Mouse (Mus musculus): Measurements from ENCODE around the gene Mpi. TPM values are rescaled to one million over a fixed set of nuclear protein-coding genes. Genes with fewer than 3 reads are reported as not detected.
A peak's percentile ranks its signal among the peaks of the same experiment; 100 is the strongest.

Mpi gene
- 46.1 and 47.5 TPM in 2 replicates for polyA plus RNA-seq (2014; fragmentation: Nextera tagmentation; extraction: Ambion mirVana)

DNA sequence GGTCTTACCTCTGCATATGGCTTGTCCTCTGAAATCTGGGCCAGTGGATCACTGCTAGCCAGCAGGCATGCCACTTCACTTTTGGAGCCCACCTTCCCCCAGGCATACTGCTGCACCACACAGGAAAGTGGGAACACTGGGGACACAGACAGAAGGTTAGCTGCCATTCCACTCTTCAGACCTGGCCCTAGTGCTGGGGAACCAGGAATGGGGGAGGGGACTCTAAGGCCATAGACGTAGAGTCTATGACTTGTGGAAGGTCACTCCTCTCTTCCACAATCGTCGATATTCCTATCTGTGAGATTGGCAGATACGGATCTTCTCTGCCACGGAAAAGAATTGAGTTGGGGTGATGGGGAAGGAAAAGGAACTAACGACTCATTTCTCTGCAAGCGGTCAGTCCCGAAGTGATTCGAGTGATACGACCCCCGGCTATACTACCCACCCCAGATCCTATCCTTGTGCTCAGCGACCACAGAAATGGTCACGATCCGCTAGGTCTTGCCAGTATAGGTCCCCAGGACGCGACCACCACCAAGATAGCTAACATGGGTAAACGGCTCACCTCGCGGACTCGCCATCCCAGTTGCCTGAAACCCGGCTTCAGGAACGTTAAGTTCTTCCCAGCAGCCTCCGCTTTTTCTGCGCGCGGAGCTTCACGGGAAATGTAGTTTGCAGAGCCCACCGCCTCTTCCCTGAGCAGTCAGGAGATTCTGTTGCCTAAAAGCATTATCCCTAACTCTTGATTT, at the start of gene Mpi:
Gene Mpi (minus strand): TSS at position 625 of the 749 bp plus-strand sequence.
- Histone ChIP-seq H3K4me3 (ENCODE audit: low read depth, low read length) (peak within 1 kb of the TSS; percentile 54), H3K27me3 (replicated peaks; ENCODE audit: control insufficient read depth, insufficient read depth, low read length) (no peaks in the 10 kb centered on the region), H3K36me3 (ENCODE audit: control insufficient read depth, insufficient read depth, low read length) (peaks cover 32% of the 10 kb centered on the region), H3K4me1 (ENCODE audit: control insufficient read depth, insufficient read depth, low read length) (peaks cover 5% of the 10 kb centered on the region), H3K9ac (ENCODE audit: low read length) (peak within 1 kb of the TSS; percentile 75), H3K27ac (ENCODE audit: low read depth, low read length) (no peak within 1 kb of the TSS), H3K9me3 (replicated peaks; ENCODE audit: control insufficient read depth, low read length) (no peaks in the 10 kb centered on the region), H3K4me2 (ENCODE audit: low read length) (peak within 1 kb of the TSS; percentile 56)
- DNase-seq (ENCODE audit: low spot score) (peak; percentile 87), ATAC-seq (peak; percentile 78)
- WGBS = under 1% methylated on average over 28 of the region's 28 CpGs

- WGBS = 68% methylated on average over 8 of the region's 8 CpGs
- Histone ChIP-seq H3K4me1 (ENCODE audit: control insufficient read depth, insufficient read depth, low read length) (peaks cover 13% of the 10 kb centered on the region), H3K9me3 (replicated peaks; ENCODE audit: control insufficient read depth, low read length) (no peaks in the 10 kb centered on the region), H3K9ac (ENCODE audit: low read length) (no peak overlapping the region), H3K27ac (ENCODE audit: low read depth, low read length) (no peak overlapping the region), H3K4me2 (ENCODE audit: low read length) (no peak overlapping the region), H3K27me3 (replicated peaks; ENCODE audit: control insufficient read depth, insufficient read depth, low read length) (peaks cover 4% of the 10 kb centered on the region; the same call in 1 of the 2 replicates), H3K36me3 (ENCODE audit: control insufficient read depth, insufficient read depth, low read length) (no peaks in the 10 kb centered on the region), H3K4me3 (ENCODE audit: low read depth, low read length) (no peak overlapping the region)
- no peak for DNase-seq (ENCODE audit: low spot score)
- no peak for ATAC-seq
These were observed 49.5 kb upstream of the Mpi start for GRCm38 (mm10) chr9:57602098-57602497.

DNA sequence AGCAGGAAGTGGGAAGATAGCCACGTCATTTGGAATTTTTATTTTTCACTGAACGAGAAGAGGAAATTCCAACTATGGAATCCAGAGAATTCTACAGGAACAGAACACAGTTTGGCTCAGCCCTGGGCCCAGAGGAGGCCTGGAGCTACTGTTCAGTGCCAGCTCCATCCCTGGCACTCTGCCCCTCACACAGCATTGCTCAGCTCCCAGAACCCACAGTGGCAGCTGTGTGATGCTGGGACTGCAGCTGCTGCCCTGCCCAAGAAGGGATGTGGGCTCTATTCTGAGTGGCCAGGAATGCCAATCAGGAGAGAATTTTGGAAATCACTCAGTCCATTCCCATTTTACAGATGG, 48.8 kb upstream of the Mpi start:
- Histone ChIP-seq H3K9me3 (replicated peaks; ENCODE audit: control insufficient read depth, low read length) (no peaks in the 10 kb centered on the region), H3K4me3 (ENCODE audit: low read depth, low read length) (no peak overlapping the region), H3K27me3 (replicated peaks; ENCODE audit: control insufficient read depth, insufficient read depth, low read length) (peaks cover 4% of the 10 kb centered on the region; the same call in 1 of the 2 replicates), H3K36me3 (ENCODE audit: control insufficient read depth, insufficient read depth, low read length) (peaks cover 1% of the 10 kb centered on the region; the same call in 1 of the 2 replicates), H3K27ac (ENCODE audit: low read depth, low read length) (no peak overlapping the region), H3K4me1 (ENCODE audit: control insufficient read depth, insufficient read depth, low read length) (peaks cover 10% of the 10 kb centered on the region), H3K4me2 (ENCODE audit: low read length) (no peak overlapping the region), H3K9ac (ENCODE audit: low read length) (no peak overlapping the region)
- 69% methylated on average over 2 of the region's 2 CpGs for WGBS
- DNase-seq (ENCODE audit: low spot score) = peak; percentile 54
- 0 out of 2 replicates have a peak, but pooled peaks have one; percentile 50 for ATAC-seq

DNA sequence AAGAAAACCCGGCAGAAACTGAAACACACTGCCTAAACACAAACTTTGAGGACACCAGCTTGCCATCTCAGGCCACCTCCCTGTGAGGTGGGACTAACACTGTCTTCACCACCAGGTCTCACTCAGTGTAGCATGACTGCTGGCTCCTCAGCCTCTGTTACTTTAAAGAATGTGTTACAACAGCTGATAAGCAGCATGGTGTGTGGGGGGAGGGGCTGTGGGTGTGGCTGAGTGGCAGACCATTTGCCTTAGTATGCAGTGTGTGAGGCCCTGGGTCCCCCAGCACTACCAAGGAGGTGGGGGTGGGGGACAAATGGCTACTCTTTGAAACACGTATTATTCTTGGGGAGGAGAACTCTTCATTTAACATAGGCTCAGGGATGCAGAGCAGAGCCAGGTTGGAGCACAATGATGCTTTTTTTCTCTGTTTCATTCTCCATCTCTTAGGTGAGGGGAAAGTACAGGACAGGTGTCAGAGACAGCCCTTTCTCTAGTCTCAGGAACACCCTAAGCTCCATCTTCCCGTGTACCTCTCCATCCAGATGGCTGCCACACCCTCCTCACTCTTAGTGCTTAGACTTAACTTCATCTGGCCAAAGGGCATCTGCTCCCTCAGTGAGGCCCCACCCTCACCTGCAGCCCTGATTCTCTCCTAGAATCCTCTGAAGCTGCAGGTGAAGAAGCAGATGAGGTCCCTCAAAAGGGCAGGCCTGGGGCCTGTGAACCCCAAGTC, 48.2 kb upstream of the Mpi start:
- peak; percentile 55; the same call in 1 of the 2 replicates for ATAC-seq
- peaks cover 4% of the 10 kb centered on the region; the same call in 1 of the 2 replicates for H3K4me1 ChIP-seq (ENCODE audit: control insufficient read depth, insufficient read depth, low read length)

GRCm38 (mm10) chr9:57598851-57599563, 46.4 kb upstream of the Mpi start:
- DNase-seq (ENCODE audit: low spot score) (no peak), ATAC-seq (no peak)
- Histone ChIP-seq H3K27me3 (replicated peaks; ENCODE audit: control insufficient read depth, insufficient read depth, low read length) (no peaks in the 10 kb centered on the region), H3K9me3 (replicated peaks; ENCODE audit: control insufficient read depth, low read length) (no peaks in the 10 kb centered on the region), H3K36me3 (ENCODE audit: control insufficient read depth, insufficient read depth, low read length) (peaks cover 18% of the 10 kb centered on the region), H3K4me2 (ENCODE audit: low read length) (no peak overlapping the region), H3K9ac (ENCODE audit: low read length) (no peak overlapping the region), H3K27ac (ENCODE audit: low read depth, low read length) (no peak overlapping the region), H3K4me3 (ENCODE audit: low read depth, low read length) (no peak overlapping the region), H3K4me1 (ENCODE audit: control insufficient read depth, insufficient read depth, low read length) (peaks cover 4% of the 10 kb centered on the region; the same call in 1 of the 2 replicates)
- WGBS = 41% methylated on average over 8 of the region's 8 CpGs

More for the DNA sequence above, 48.2 kb upstream of the Mpi start:
- Histone ChIP-seq H3K4me2 (ENCODE audit: low read length) (no peak overlapping the region), H3K36me3 (ENCODE audit: control insufficient read depth, insufficient read depth, low read length) (peaks cover 5% of the 10 kb centered on the region; the same call in 1 of the 2 replicates), H3K9me3 (replicated peaks; ENCODE audit: control insufficient read depth, low read length) (no peaks in the 10 kb centered on the region), H3K4me3 (ENCODE audit: low read depth, low read length) (no peak overlapping the region), H3K9ac (ENCODE audit: low read length) (no peak overlapping the region), H3K27ac (ENCODE audit: low read depth, low read length) (no peak overlapping the region), H3K27me3 (replicated peaks; ENCODE audit: control insufficient read depth, insufficient read depth, low read length) (0 out of 2 replicates have a peak, but pooled peaks cover 4% of the 10 kb centered on the region)
- peak; percentile 44 for DNase-seq (ENCODE audit: low spot score)
- 11% methylated on average over 3 of the region's 3 CpGs for WGBS

DNA sequence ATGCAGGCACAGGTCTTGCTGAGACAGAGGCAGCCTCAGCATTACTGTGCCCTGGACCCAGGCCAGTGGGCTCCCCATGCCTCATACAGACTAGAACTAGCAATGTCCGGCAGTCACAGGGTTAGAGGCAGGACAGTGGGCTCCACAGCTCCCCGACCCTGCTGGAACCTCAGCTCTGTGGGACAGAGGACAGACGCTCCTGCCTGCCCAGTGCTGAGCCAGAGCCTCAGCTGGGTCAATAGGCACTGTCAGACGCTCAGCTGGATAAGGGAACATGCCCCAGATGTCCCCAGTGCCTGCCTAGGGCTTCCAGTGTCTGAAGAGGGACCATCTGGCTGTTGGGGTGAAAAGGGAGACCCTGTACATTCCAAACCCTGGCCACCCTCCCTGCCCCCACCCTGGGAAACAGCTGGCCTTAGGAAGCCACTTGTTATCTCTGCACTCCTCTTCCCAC, 45.4 kb upstream of the Mpi start:
- H3K27me3 ChIP-seq (replicated peaks; ENCODE audit: control insufficient read depth, insufficient read depth, low read length) = no peaks in the 10 kb centered on the region
- H3K27ac ChIP-seq (ENCODE audit: low read depth, low read length) = no peak overlapping the region
- H3K9me3 ChIP-seq (replicated peaks; ENCODE audit: control insufficient read depth, low read length) = no peaks in the 10 kb centered on the region
- H3K4me3 ChIP-seq (ENCODE audit: low read depth, low read length) = no peak overlapping the region
- H3K36me3 ChIP-seq (ENCODE audit: control insufficient read depth, insufficient read depth, low read length) = peaks cover 29% of the 10 kb centered on the region
- 25% methylated on average over 4 of the region's 4 CpGs for WGBS
- no peak overlapping the region for H3K4me2 ChIP-seq (ENCODE audit: low read length)
- no peak overlapping the region; the same call in 1 of the 2 replicates for H3K9ac ChIP-seq (ENCODE audit: low read length)
- DNase-seq (ENCODE audit: low spot score) = no peak
- no peak for ATAC-seq
- peaks cover 4% of the 10 kb centered on the region; the same call in 1 of the 2 replicates for H3K4me1 ChIP-seq (ENCODE audit: control insufficient read depth, insufficient read depth, low read length)

- WGBS = 89% methylated on average over 8 of the region's 8 CpGs
These were observed 44.7 kb upstream of the Mpi start for GRCm38 (mm10) chr9:57597265-57597664.

DNA sequence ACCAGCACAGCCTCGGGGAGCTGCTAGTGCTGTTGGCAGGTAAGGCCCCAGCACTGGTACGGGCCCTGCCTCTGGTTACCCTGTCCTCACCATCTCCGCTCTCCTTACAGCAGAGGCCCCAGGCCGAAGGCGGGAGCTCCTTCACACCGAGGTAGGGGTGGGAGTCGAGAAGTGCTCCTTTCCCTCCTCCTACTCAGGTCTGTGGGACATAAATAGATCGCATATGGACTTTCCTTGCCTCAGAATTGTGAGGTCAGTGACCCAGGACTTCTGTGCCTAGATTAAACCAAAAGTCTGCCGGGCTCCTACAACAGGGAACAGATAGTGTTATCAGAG, 41.6 kb upstream of the Mpi start:
- Histone ChIP-seq H3K9ac (ENCODE audit: low read length) (no peak overlapping the region), H3K27me3 (replicated peaks; ENCODE audit: control insufficient read depth, insufficient read depth, low read length) (no peaks in the 10 kb centered on the region), H3K9me3 (replicated peaks; ENCODE audit: control insufficient read depth, low read length) (no peaks in the 10 kb centered on the region), H3K36me3 (ENCODE audit: control insufficient read depth, insufficient read depth, low read length) (peaks cover 40% of the 10 kb centered on the region), H3K4me3 (ENCODE audit: low read depth, low read length) (no peak overlapping the region), H3K4me2 (ENCODE audit: low read length) (no peak overlapping the region), H3K27ac (ENCODE audit: low read depth, low read length) (no peak overlapping the region), H3K4me1 (ENCODE audit: control insufficient read depth, insufficient read depth, low read length) (peaks cover 6% of the 10 kb centered on the region; the same call in 1 of the 2 replicates)
- 88% methylated on average over 9 of the region's 9 CpGs for WGBS
- no peak for ATAC-seq
- DNase-seq (ENCODE audit: low spot score) = no peak

More at GRCm38 (mm10) chr9:57597265-57597664, 44.7 kb upstream of the Mpi start:
- Histone ChIP-seq H3K27ac (ENCODE audit: low read depth, low read length) (0 out of 2 replicates have a peak overlapping the region, but pooled peaks have one; percentile 21), H3K9ac (ENCODE audit: low read length) (no peak overlapping the region), H3K9me3 (replicated peaks; ENCODE audit: control insufficient read depth, low read length) (no peaks in the 10 kb centered on the region), H3K4me2 (ENCODE audit: low read length) (no peak overlapping the region), H3K4me1 (ENCODE audit: control insufficient read depth, insufficient read depth, low read length) (peaks cover 4% of the 10 kb centered on the region; the same call in 1 of the 2 replicates), H3K27me3 (replicated peaks; ENCODE audit: control insufficient read depth, insufficient read depth, low read length) (no peaks in the 10 kb centered on the region), H3K36me3 (ENCODE audit: control insufficient read depth, insufficient read depth, low read length) (peaks cover 35% of the 10 kb centered on the region), H3K4me3 (ENCODE audit: low read depth, low read length) (no peak overlapping the region)
- DNase-seq (ENCODE audit: low spot score) = no peak
- no peak for ATAC-seq

All from forebrain, embryonic 14.5 days (tissue).